In the genomic region with DNA sequence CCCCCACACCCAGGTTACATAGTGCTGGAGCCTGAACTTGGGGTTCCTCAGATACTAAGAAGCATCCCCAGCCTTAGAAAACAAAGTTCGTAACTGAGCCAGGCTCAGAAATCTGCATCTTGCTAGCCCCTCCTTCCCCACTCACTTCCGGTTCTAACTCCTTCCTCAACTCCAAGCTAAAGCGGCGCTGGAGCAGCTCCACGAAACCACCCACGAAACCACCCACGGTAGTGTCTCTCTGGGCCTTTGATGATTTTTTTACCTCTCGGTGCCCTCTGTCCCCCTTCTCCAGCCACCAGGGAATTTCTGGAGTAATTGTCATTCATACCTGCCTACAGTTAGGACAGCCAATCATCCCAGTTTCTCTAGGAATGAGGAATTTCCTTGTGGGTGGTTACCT, we compare ENCODE assay signal across 8 mouse cellular contexts. TPM values are rescaled to one million over a fixed set of nuclear protein-coding genes. Genes with fewer than 3 reads are reported as not detected.
DNase-seq lines count a peak whose midpoint lies in the region; ATAC-seq lines count a peak whose summit lies in the region.

Stag1 (plus strand) TSS at position 253 of the 400 bp plus-strand sequence.

- no peak for ATAC-seq in lung, embryonic 16.5 days (ENCODE audit: low read depth)
- ATAC-seq in erythroblast, adult 5-6 weeks (replicated peaks; ENCODE audit: low FRiP score, poor library complexity, severe bottlenecking) = no peak
- ATAC-seq in limb, embryonic 11.5 days (ENCODE audit: insufficient number of reproducible peaks, low FRiP score, low TSS enrichment, low read depth) = no peak
- no peak for ATAC-seq in stomach, embryonic 14.5 days (ENCODE audit: insufficient number of reproducible peaks, insufficient read depth, low FRiP score, low read depth)

- no peaks in the 10 kb centered on the region for H3K4me1 ChIP-seq in lung, embryonic 16.5 days (replicated peaks; ENCODE audit: control insufficient read depth, insufficient read depth, low read length)
- no peaks in the 10 kb centered on the region for H3K4me1 ChIP-seq in limb, embryonic 11.5 days (ENCODE audit: control insufficient read depth, insufficient read depth, low read length)
- H3K4me1 ChIP-seq in stomach, embryonic 14.5 days (ENCODE audit: control insufficient read depth, insufficient read depth, low read length) = no peaks in the 10 kb centered on the region

- 81% methylated on average over 8 of the region's 8 CpGs for WGBS in lung, embryonic 16.5 days
- WGBS in limb, embryonic 11.5 days = 86% methylated on average over 8 of the region's 8 CpGs
- WGBS in stomach, embryonic 14.5 days = 85% methylated on average over 8 of the region's 8 CpGs

- no peak within 1 kb of the TSS for H3K4me2 ChIP-seq in lung, embryonic 16.5 days (ENCODE audit: low read depth, low read length)
- H3K4me2 ChIP-seq in limb, embryonic 11.5 days (ENCODE audit: low read depth, severe bottlenecking) = no peak within 1 kb of the TSS
- H3K4me2 ChIP-seq in stomach, embryonic 14.5 days (replicated peaks; ENCODE audit: low read depth, low read length) = no peak within 1 kb of the TSS

- no peak for DNase-seq in lung, postnatal 14 days
- no peak for DNase-seq in heart, postnatal 10 days
- no peak for DNase-seq in limb, embryonic 11.5 days (ENCODE audit: low spot score)
- no peak for DNase-seq in cerebellum, postnatal 36 days
- no peak for DNase-seq in kidney, adult 18-20 months

- intact Hi-C loops in heart, postnatal 10 days (cut with DNase I) = no loop called here

- H3K4me3 ChIP-seq in lung, embryonic 16.5 days (ENCODE audit: low read length) = no peak within 1 kb of the TSS
- no peak within 1 kb of the TSS for H3K4me3 ChIP-seq in limb, embryonic 11.5 days (ENCODE audit: low read depth, low read length)
- no peak within 1 kb of the TSS for H3K4me3 ChIP-seq in stomach, embryonic 14.5 days (ENCODE audit: low read depth, low read length)

- H3K27ac ChIP-seq in lung, embryonic 16.5 days (ENCODE audit: low read length) = no peak within 1 kb of the TSS
- H3K27ac ChIP-seq in limb, embryonic 11.5 days (replicated peaks; ENCODE audit: low read depth, low read length) = no peak within 1 kb of the TSS
- no peak within 1 kb of the TSS for H3K27ac ChIP-seq in stomach, embryonic 14.5 days (ENCODE audit: low read length)

- H3K36me3 ChIP-seq in lung, embryonic 16.5 days (ENCODE audit: control insufficient read depth, insufficient read depth, low read length) = no peaks in the 10 kb centered on the region
- no peaks in the 10 kb centered on the region for H3K36me3 ChIP-seq in limb, embryonic 11.5 days (ENCODE audit: control insufficient read depth, insufficient read depth, low read length)
- H3K36me3 ChIP-seq in stomach, embryonic 14.5 days (ENCODE audit: control insufficient read depth, insufficient read depth, low read length) = no peaks in the 10 kb centered on the region

- H3K9ac ChIP-seq in lung, embryonic 16.5 days (ENCODE audit: low read length) = no peak within 1 kb of the TSS
- no peak within 1 kb of the TSS for H3K9ac ChIP-seq in limb, embryonic 11.5 days (ENCODE audit: low read length)
- no peak within 1 kb of the TSS for H3K9ac ChIP-seq in stomach, embryonic 14.5 days (replicated peaks; ENCODE audit: low read depth, low read length)

- H3K9me3 ChIP-seq in lung, embryonic 16.5 days (ENCODE audit: control insufficient read depth, low read length) = no peaks in the 10 kb centered on the region
- H3K9me3 ChIP-seq in limb, embryonic 11.5 days (ENCODE audit: control insufficient read depth, low read length) = no peaks in the 10 kb centered on the region
- H3K9me3 ChIP-seq in stomach, embryonic 14.5 days (ENCODE audit: control insufficient read depth, low read depth, low read length) = no peaks in the 10 kb centered on the region

- no peaks in the 10 kb centered on the region for H3K27me3 ChIP-seq in lung, embryonic 16.5 days (ENCODE audit: control insufficient read depth, insufficient read depth, low read depth, low read length)
- H3K27me3 ChIP-seq in limb, embryonic 11.5 days (ENCODE audit: control insufficient read depth, insufficient read depth, low read length) = no peaks in the 10 kb centered on the region
- no peaks in the 10 kb centered on the region for H3K27me3 ChIP-seq in stomach, embryonic 14.5 days (ENCODE audit: control insufficient read depth, insufficient read depth, low read length)

RNA-seq across cellular contexts. Expression of gene Stag1, which starts in this region (rescaled TPM):
- polyA plus RNA-seq in lung, embryonic 16.5 days (2015; fragmentation: Nextera tagmentation; extraction: Ambion mirVana) = 39.1 and 40.0 TPM in 2 replicates
- 22.8 and 50.5 TPM in 2 replicates for total RNA-seq in erythroblast, adult 5-6 weeks (2015; ENCODE audit: low replicate concordance)
- total RNA-seq in erythroblast, adult 5-6 weeks (2017; ENCODE audit: low replicate concordance) = 64.5 and 64.7 TPM in 2 replicates
- 10 to 100 TPM; 41.3 to 42.6 TPM for total RNA-seq in heart, postnatal 10 days (2021)
- 57.5 and 59.0 TPM in 2 replicates for polyA plus RNA-seq in limb, embryonic 11.5 days (2014; fragmentation: Nextera tagmentation; extraction: Ambion mirVana)
- 66.1 and 70.3 TPM in 2 replicates for polyA plus RNA-seq in stomach, embryonic 14.5 days (2014; fragmentation: Nextera tagmentation; extraction: Ambion mirVana)
